Mouse (Mus musculus): ENCODE results near the gene Eif5a2. TPM values are rescaled to one million over a fixed set of nuclear protein-coding genes. Genes with fewer than 3 reads are reported as not detected.

Eif5a2 gene
- polyA plus RNA-seq, 1 experiment from 2014 or later, result 7.0 TPM

GRCm38 (mm10) chr3:28781848-28782247, 772 bp downstream of the Eif5a2 start:
- no peak overlapping the region for H3K27ac ChIP-seq (ENCODE audit: low read depth)
- H3K4me2 ChIP-seq (ENCODE audit: low read length), result peak overlapping the region; percentile 97
- peaks cover 7% of the 10 kb centered on the region; the same call in 1 of the 2 replicates for H3K4me1 ChIP-seq (replicated peaks; ENCODE audit: control insufficient read depth, insufficient read depth, low read length)
- peak overlapping the region; percentile 63 for H3K9ac ChIP-seq (ENCODE audit: low read length)
- peak overlapping the region; percentile 60 for H3K4me3 ChIP-seq (ENCODE audit: low read depth, low read length)
- 18% methylated on average over 14 of the region's 14 CpGs for WGBS
- no peaks in the 10 kb centered on the region for H3K9me3 ChIP-seq (ENCODE audit: control insufficient read depth, low read length)
- H3K27me3 ChIP-seq (replicated peaks; ENCODE audit: control insufficient read depth, insufficient read depth, low read length), result 0 out of 2 replicates have a peak, but pooled peaks cover 3% of the 10 kb centered on the region
- peak; percentile 57 for DNase-seq (ENCODE audit: low spot score)
- no peak for ATAC-seq (replicated peaks; ENCODE audit: low FRiP score, low TSS enrichment, low read depth)
- no peaks in the 10 kb centered on the region for H3K36me3 ChIP-seq (ENCODE audit: control insufficient read depth, insufficient read depth, low read length)

- no peak overlapping the region for H3K4me2 ChIP-seq (ENCODE audit: low read length)
- no peak for ATAC-seq (replicated peaks; ENCODE audit: low FRiP score, low TSS enrichment, low read depth)
- H3K4me1 ChIP-seq (replicated peaks; ENCODE audit: control insufficient read depth, insufficient read depth, low read length), result peaks cover 7% of the 10 kb centered on the region; the same call in 1 of the 2 replicates
- H3K9me3 ChIP-seq (ENCODE audit: control insufficient read depth, low read length), result no peaks in the 10 kb centered on the region
- DNase-seq (ENCODE audit: low spot score), result no peak
- H3K27me3 ChIP-seq (replicated peaks; ENCODE audit: control insufficient read depth, insufficient read depth, low read length), result 0 out of 2 replicates have a peak, but pooled peaks cover 3% of the 10 kb centered on the region
- H3K4me3 ChIP-seq (ENCODE audit: low read depth, low read length), result no peak overlapping the region
- H3K27ac ChIP-seq (ENCODE audit: low read depth), result no peak overlapping the region
- no peak overlapping the region for H3K9ac ChIP-seq (ENCODE audit: low read length)
- 88% methylated on average over 2 of the region's 2 CpGs for WGBS
- no peaks in the 10 kb centered on the region for H3K36me3 ChIP-seq (ENCODE audit: control insufficient read depth, insufficient read depth, low read length)
Measured at GRCm38 (mm10) chr3:28784176-28784575, 3.1 kb downstream of the Eif5a2 start.

GRCm38 (mm10) chr3:28794835-28795234, 13.8 kb downstream of the Eif5a2 start:
- H3K27ac ChIP-seq (ENCODE audit: low read depth), result no peak overlapping the region
- H3K9ac ChIP-seq (ENCODE audit: low read length), result no peak overlapping the region
- ATAC-seq (replicated peaks; ENCODE audit: low FRiP score, low TSS enrichment, low read depth) (no peak), DNase-seq (ENCODE audit: low spot score) (no peak)
- H3K4me2 ChIP-seq (ENCODE audit: low read length), result no peak overlapping the region
- H3K27me3 ChIP-seq (replicated peaks; ENCODE audit: control insufficient read depth, insufficient read depth, low read length), result no peaks in the 10 kb centered on the region
- H3K9me3 ChIP-seq (ENCODE audit: control insufficient read depth, low read length), result no peaks in the 10 kb centered on the region
- H3K4me1 ChIP-seq (replicated peaks; ENCODE audit: control insufficient read depth, insufficient read depth, low read length), result no peaks in the 10 kb centered on the region
- H3K4me3 ChIP-seq (ENCODE audit: low read depth, low read length), result no peak overlapping the region
- H3K36me3 ChIP-seq (ENCODE audit: control insufficient read depth, insufficient read depth, low read length), result no peaks in the 10 kb centered on the region
- WGBS, result 80% methylated on average over 7 of the region's 7 CpGs

- H3K4me3 ChIP-seq (ENCODE audit: low read depth, low read length), result peak within 1 kb of the TSS; percentile 84
- H3K4me1 ChIP-seq (replicated peaks; ENCODE audit: control insufficient read depth, insufficient read depth, low read length), result 0 out of 2 replicates have a peak, but pooled peaks cover 8% of the 10 kb centered on the region
- peaks cover 23% of the 10 kb centered on the region for H3K36me3 ChIP-seq (ENCODE audit: control insufficient read depth, insufficient read depth, low read length)
- peak; percentile 99 for DNase-seq (ENCODE audit: low spot score)
- H3K27ac ChIP-seq (ENCODE audit: low read depth), result peak within 1 kb of the TSS; percentile 80
- no peaks in the 10 kb centered on the region for H3K9me3 ChIP-seq (ENCODE audit: control insufficient read depth, low read length)
- peak within 1 kb of the TSS; percentile 96 for H3K9ac ChIP-seq (ENCODE audit: low read length)
- under 1% methylated on average over 72 of the region's 72 CpGs for WGBS
- H3K4me2 ChIP-seq (ENCODE audit: low read length), result peak within 1 kb of the TSS; percentile 73
- H3K27me3 ChIP-seq (replicated peaks; ENCODE audit: control insufficient read depth, insufficient read depth, low read length), result no peaks in the 10 kb centered on the region
- peak; percentile 99 for ATAC-seq (replicated peaks; ENCODE audit: low FRiP score, low TSS enrichment, low read depth)
Measured at GRCm38 (mm10) chr3:28805301-28806097, 24.4 kb downstream of the Eif5a2 start, which contains the start of gene Rpl22l1. Gene Rpl22l1, plus strand, starts transcription at chr3:28805436.

- H3K36me3 ChIP-seq (ENCODE audit: control insufficient read depth, insufficient read depth, low read length), result peaks cover 23% of the 10 kb centered on the region
- 0 out of 2 replicates have a peak, but pooled peaks cover 8% of the 10 kb centered on the region for H3K4me1 ChIP-seq (replicated peaks; ENCODE audit: control insufficient read depth, insufficient read depth, low read length)
- H3K27me3 ChIP-seq (replicated peaks; ENCODE audit: control insufficient read depth, insufficient read depth, low read length), result no peaks in the 10 kb centered on the region
- H3K4me3 ChIP-seq (ENCODE audit: low read depth, low read length), result no peak overlapping the region
- DNase-seq (ENCODE audit: low spot score) (no peak), ATAC-seq (replicated peaks; ENCODE audit: low FRiP score, low TSS enrichment, low read depth) (no peak)
- no peaks in the 10 kb centered on the region for H3K9me3 ChIP-seq (ENCODE audit: control insufficient read depth, low read length)
- no peak overlapping the region for H3K27ac ChIP-seq (ENCODE audit: low read depth)
- H3K9ac ChIP-seq (ENCODE audit: low read length), result no peak overlapping the region
- H3K4me2 ChIP-seq (ENCODE audit: low read length), result no peak overlapping the region
- WGBS, result 94% methylated on average over 4 of the region's 4 CpGs
Measured at GRCm38 (mm10) chr3:28808039-28808643, 27.1 kb downstream of the Eif5a2 start.

GRCm38 (mm10) chr3:28811441-28811840, 30.4 kb downstream of the Eif5a2 start:
- H3K27me3 ChIP-seq (replicated peaks; ENCODE audit: control insufficient read depth, insufficient read depth, low read length), result no peaks in the 10 kb centered on the region
- no peak overlapping the region for H3K27ac ChIP-seq (ENCODE audit: low read depth)
- no peak overlapping the region for H3K4me2 ChIP-seq (ENCODE audit: low read length)
- WGBS, result 81% methylated on average over 4 of the region's 4 CpGs
- H3K36me3 ChIP-seq (ENCODE audit: control insufficient read depth, insufficient read depth, low read length), result peaks cover 23% of the 10 kb centered on the region
- no peaks in the 10 kb centered on the region for H3K9me3 ChIP-seq (ENCODE audit: control insufficient read depth, low read length)
- H3K9ac ChIP-seq (ENCODE audit: low read length), result no peak overlapping the region
- no peak for DNase-seq (ENCODE audit: low spot score)
- no peak overlapping the region for H3K4me3 ChIP-seq (ENCODE audit: low read depth, low read length)
- 0 out of 2 replicates have a peak, but pooled peaks cover 1% of the 10 kb centered on the region for H3K4me1 ChIP-seq (replicated peaks; ENCODE audit: control insufficient read depth, insufficient read depth, low read length)
- no peak for ATAC-seq (replicated peaks; ENCODE audit: low FRiP score, low TSS enrichment, low read depth)

GRCm38 (mm10) chr3:28814361-28814760, 33.3 kb downstream of the Eif5a2 start:
- Histone ChIP-seq H3K36me3 (ENCODE audit: control insufficient read depth, insufficient read depth, low read length) (no peaks in the 10 kb centered on the region), H3K4me1 (replicated peaks; ENCODE audit: control insufficient read depth, insufficient read depth, low read length) (no peaks in the 10 kb centered on the region), H3K27ac (ENCODE audit: low read depth) (no peak overlapping the region), H3K27me3 (replicated peaks; ENCODE audit: control insufficient read depth, insufficient read depth, low read length) (no peaks in the 10 kb centered on the region), H3K9me3 (ENCODE audit: control insufficient read depth, low read length) (no peaks in the 10 kb centered on the region), H3K9ac (ENCODE audit: low read length) (no peak overlapping the region), H3K4me3 (ENCODE audit: low read depth, low read length) (no peak overlapping the region), H3K4me2 (ENCODE audit: low read length) (no peak overlapping the region)
- ATAC-seq (replicated peaks; ENCODE audit: low FRiP score, low TSS enrichment, low read depth), result no peak
- WGBS, result 10% methylated on average over 4 of the region's 4 CpGs
- DNase-seq (ENCODE audit: low spot score), result no peak

- no peak overlapping the region for H3K4me2 ChIP-seq (ENCODE audit: low read length)
- ATAC-seq (replicated peaks; ENCODE audit: low FRiP score, low TSS enrichment, low read depth) (no peak), DNase-seq (ENCODE audit: low spot score) (no peak)
- H3K9ac ChIP-seq (ENCODE audit: low read length), result no peak overlapping the region
- 63% methylated on average over 4 of the region's 4 CpGs for WGBS
- H3K27me3 ChIP-seq (replicated peaks; ENCODE audit: control insufficient read depth, insufficient read depth, low read length), result no peaks in the 10 kb centered on the region
- no peak overlapping the region for H3K27ac ChIP-seq (ENCODE audit: low read depth)
- no peak overlapping the region for H3K4me3 ChIP-seq (ENCODE audit: low read depth, low read length)
- H3K36me3 ChIP-seq (ENCODE audit: control insufficient read depth, insufficient read depth, low read length), result no peaks in the 10 kb centered on the region
- no peaks in the 10 kb centered on the region for H3K4me1 ChIP-seq (replicated peaks; ENCODE audit: control insufficient read depth, insufficient read depth, low read length)
- H3K9me3 ChIP-seq (ENCODE audit: control insufficient read depth, low read length), result no peaks in the 10 kb centered on the region
Measured at GRCm38 (mm10) chr3:28816010-28816540, 35.0 kb downstream of the Eif5a2 start.
